Mouse (Mus musculus) cerebellum, adult 9-10 months (tissue): ENCODE measurements around the gene Gm45062.

Experiments used
- DNase-seq: peaks from one replicate; pipeline ENCODE4 v3.0.0; 2022

Gm45062 gene

DNA sequence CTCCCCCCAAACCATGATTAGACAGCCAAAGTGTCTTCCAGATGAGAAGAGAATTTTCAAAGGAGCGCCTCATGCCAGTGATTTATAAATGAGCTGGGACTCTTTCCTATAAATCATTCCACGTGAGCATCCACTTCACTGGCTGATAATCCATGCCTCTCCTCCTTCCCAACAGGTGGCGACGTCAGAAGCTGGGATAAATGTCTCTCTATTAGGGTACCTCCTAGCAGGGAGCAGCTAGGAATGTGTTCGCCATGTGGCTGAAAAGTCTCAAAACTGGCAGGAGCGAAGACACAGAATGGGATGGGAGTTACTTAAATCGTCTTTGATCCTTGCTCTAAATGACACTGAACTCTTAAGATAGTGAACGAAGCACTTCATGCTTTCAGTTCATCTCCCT, 372.1 kb downstream of the Gm45062 start:
- DNase-seq = no peak

DNA sequence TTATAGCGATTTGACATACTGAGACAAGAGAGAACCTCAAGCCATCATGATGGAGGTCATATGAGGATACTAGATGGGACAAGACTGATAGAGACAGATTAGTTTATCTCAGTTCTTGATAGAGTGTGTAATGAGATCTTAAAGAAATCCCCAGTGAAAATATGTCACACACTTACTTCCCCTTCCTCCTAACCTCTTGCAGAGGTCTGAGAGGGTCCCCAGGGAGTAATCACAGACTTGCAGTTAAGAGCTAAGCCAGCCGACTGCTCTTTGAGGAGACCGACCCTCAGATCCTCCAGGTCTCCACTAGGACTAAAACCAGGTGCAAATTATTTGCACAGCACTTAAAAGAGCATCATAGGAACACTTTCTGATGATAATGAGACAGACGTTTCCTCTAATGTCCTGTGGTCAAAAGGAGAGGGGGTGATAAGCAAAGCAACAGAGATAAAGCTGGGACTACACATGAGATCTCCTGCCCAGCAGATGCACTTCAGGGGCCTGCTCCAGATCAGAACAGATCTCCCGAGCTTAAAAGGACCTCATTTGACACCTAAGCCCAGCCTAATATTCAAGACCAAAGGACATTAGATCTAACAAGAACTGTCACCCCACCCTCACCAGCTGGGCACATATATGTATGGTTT, 372.9 kb downstream of the Gm45062 start:
- DNase-seq = no peak

DNA sequence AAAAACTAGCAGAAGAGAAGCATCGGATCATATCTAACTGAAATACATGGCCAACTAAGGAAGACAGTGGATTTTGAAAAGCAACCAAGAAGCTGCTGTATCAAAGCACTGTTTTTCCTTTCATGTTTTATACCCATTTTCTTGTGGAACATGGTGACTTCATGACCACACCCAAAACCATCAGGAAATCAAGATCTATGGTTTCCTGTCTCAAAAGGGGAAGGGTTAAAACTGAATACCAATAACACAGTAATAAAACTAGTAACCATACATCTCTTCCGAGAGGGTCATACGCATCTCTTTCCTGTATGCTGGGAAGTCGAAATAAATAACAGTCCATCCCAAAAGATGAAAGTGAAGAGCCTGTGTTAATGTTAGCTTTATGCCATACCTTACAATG, 373.5 kb downstream of the Gm45062 start:
- no peak for DNase-seq

DNA sequence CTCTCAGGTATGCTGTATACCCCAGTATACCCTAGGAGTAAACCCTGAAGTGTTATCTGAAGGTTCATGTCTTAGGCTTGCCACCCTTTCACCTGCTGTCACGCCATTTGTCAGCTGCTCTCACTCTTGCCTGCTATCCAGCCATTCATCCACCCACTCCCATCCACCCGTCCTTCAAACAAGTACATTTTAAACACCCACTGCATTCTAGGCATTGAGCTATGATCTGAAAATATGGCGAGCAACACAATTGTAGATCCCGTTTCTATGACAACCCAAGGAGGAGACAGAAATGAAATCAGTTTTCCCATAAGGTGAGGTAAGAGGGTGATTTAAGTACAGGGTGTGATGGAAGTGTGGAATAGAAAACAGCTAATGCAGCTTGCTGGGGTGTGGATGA, 378.9 kb downstream of the Gm45062 start:
- no peak for DNase-seq

DNA sequence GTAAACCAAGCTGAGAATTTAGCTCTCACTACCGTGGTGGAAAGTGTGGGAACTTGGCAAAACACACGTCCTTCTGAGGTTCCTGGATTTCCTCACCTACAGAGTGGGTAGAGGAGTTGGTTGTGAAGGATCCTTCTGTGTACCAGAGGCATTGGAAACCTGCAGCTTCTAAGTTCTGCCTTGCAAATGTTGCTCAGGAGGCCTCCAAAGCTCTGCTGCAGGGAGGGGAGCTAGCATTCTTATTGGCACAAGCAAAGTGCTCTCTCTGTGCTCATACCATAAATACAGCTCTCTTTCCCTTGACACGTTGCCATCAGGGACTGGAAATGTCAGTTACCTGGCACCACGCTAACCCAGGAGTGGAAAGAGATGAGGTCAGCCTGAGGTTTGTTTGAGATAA, 379.6 kb downstream of the Gm45062 start:
- DNase-seq = peak; percentile 65

DNA sequence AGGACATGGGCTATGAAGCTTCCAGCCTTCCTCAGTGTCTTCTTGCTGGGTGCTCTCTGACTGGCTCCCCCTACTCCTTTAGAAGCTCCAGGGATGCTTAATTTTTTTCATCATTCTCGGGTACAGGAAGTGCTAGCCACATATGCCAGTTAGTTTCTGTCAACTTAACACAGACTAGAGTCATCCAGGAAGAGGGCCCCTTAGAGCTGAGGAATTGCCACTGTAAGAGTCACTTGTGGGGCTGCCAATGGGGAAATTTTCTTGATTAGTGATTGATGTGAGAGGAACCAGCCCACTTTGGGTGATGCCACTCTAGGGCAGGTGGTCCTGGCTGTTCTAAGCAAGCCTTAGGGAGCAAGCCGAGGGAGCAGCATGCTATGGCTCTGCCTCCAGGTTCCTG, 380.3 kb downstream of the Gm45062 start:
- no peak for DNase-seq

DNA sequence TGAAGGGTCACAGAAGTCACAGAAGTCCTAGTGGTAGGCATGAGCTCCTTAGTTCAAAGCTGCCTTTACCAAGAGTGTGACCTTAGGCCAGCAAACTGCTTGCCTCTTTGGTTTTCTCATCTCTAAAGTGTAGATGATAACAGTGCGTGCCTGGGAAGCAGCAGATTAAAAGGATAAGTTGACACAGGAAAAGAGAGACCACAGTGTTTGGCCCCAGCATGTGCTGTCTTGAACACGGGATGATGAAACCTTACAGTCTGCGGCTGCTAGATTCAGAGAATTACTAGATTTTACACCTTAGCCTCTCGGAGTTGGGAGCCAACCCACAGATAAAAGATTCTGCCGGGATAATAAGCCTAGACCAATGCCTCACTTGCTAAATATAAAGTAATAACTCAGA, 381.6 kb downstream of the Gm45062 start:
- DNase-seq = no peak

DNA sequence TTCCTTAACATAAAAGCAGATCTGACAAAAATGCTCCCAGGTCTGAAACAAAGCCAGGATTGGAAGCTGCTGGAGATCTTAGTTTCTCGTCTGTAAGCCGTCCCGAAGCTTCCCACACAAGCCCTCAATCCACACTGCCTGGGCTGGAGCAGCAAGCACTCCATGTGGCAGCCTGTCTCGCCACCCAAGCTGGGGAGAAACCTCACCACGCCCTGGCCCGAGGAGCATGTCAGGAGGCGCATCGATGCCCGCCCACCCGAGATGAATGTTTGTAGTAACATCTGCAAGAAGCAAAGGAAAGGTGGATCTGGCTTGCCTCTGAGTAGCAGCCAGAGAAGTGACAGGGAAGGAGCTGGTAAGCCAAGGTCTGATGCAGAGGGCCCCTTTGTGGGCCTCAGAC, 385.5 kb downstream of the Gm45062 start:
- DNase-seq = no peak

DNA sequence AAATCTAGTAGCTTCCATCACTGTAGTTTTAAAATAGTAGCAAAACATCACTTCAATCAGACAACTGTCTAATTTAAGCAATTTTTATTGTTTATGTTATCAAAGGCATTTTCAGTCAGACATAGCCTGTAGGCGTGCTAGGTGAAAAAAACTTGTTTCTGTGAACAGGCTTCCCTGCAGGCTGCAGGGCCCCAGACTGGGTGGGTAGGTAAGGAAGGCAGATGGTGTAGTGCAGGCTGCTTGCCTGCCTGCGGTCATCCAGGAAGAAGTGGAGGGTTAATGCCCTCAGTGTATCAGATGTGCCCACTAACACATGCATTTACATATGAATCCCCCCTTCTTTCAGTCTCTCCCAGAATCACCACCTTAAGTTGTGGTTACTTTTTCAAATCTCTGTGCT, 386.5 kb downstream of the Gm45062 start:
- no peak for DNase-seq
